Mouse (Mus musculus): ENCODE data around the gene Hist1h4f. TPM values are rescaled to one million over a fixed set of nuclear protein-coding genes. Genes with fewer than 3 reads are reported as not detected.

Gene Hist1h4f
- polyA plus RNA-seq, 1 experiment from 2014 or later, result not detected

- WGBS, result under 1% methylated on average over 17 of the region's 17 CpGs
- Histone ChIP-seq H3K4me1 (ENCODE audit: insufficient read depth, low read depth, low read length) (no peaks in the 10 kb centered on the region), H3K9ac (replicated peaks; ENCODE audit: low read depth) (no peak overlapping the region), H3K27ac (ENCODE audit: low read length) (no peak overlapping the region), H3K9me3 (ENCODE audit: low read length) (no peaks in the 10 kb centered on the region), H3K27me3 (replicated peaks; ENCODE audit: insufficient read depth, low read length) (no peaks in the 10 kb centered on the region), H3K4me3 (ENCODE audit: low read depth, low read length) (peak overlapping the region; percentile 28), H3K4me2 (replicated peaks; ENCODE audit: low read depth, low read length) (peak overlapping the region; percentile 53), H3K36me3 (ENCODE audit: insufficient read depth, low read length) (no peaks in the 10 kb centered on the region)
- peak; percentile 94 for DNase-seq (ENCODE audit: low spot score)
- peak; percentile 41 for ATAC-seq
- TF ChIP-seq EP300 (IDR thresholded peaks at IDR 0.05) (peak; percentile 29; the same call in 1 of the 2 replicates), CTCF (IDR thresholded peaks at IDR 0.05) (no peak)
Observed at GRCm38 (mm10) chr13:23526312-23526711, 25.1 kb downstream of the Hist1h4f start.

DNA sequence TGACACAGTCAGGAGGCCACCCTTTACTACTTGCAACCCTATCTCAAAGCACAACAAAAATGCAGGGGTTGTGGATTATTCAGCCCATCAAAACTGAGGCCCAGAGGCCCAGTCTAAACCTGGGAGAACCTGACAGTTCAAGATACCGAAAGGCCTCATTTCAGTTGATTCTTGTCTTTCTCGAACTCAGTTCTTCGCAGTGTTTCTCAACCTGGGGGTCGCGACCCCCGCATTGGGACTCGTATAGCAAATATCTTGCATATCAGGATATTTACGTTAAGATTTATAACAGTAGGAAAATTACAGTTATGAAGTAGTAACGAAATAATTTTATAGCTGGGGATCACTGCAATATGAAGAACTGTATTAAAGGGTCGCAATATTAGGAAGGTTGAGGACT is 25.5 kb downstream of the Hist1h4f start:
- WGBS, result 4% methylated on average over 10 of the region's 10 CpGs
- no peak overlapping the region for H3K27ac ChIP-seq (ENCODE audit: low read length)
- no peak overlapping the region for H3K9ac ChIP-seq (replicated peaks; ENCODE audit: low read depth)
- DNase-seq (ENCODE audit: low spot score), result no peak
- no peaks in the 10 kb centered on the region for H3K27me3 ChIP-seq (replicated peaks; ENCODE audit: insufficient read depth, low read length)
- no peak for ATAC-seq
- H3K4me3 ChIP-seq (ENCODE audit: low read depth, low read length), result peak overlapping the region; percentile 28
- H3K4me1 ChIP-seq (ENCODE audit: insufficient read depth, low read depth, low read length), result no peaks in the 10 kb centered on the region
- peak overlapping the region; percentile 53 for H3K4me2 ChIP-seq (replicated peaks; ENCODE audit: low read depth, low read length)
- H3K9me3 ChIP-seq (ENCODE audit: low read length), result no peaks in the 10 kb centered on the region
- TF ChIP-seq EP300 (IDR thresholded peaks at IDR 0.05), result no peak
- TF ChIP-seq CTCF (IDR thresholded peaks at IDR 0.05), result no peak
- H3K36me3 ChIP-seq (ENCODE audit: insufficient read depth, low read length), result no peaks in the 10 kb centered on the region

DNA sequence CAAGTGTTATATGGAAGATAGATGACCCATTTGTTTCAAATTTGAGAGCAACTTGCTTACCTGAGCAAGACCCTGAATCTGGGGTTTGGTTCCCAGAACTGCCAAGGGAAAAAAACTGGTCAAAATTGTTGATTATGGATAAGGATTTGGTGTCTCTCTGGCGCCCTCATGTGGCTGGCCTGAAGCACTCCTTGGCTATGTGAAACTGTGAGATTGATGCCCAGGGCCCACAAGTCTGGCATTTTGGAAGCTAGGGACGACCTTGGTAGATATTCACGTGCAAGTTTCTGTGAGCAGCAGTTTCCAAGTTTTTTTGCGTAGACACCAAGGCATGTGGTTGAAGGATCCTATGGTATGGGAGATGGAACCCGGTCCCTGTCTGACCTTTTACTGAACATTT is 26.8 kb downstream of the Hist1h4f start:
- TF ChIP-seq EP300 (IDR thresholded peaks at IDR 0.05), result no peak
- TF ChIP-seq CTCF (IDR thresholded peaks at IDR 0.05), result peak; percentile 92

GRCm38 (mm10) chr13:23523976-23524375 is 27.5 kb downstream of the Hist1h4f start:
- no peak for DNase-seq (ENCODE audit: low spot score)
- WGBS, result 39% methylated on average over 5 of the region's 5 CpGs
- TF ChIP-seq EP300 (IDR thresholded peaks at IDR 0.05), result no peak
- no peak for TF ChIP-seq CTCF (IDR thresholded peaks at IDR 0.05)
- Histone ChIP-seq H3K36me3 (ENCODE audit: insufficient read depth, low read length) (no peaks in the 10 kb centered on the region), H3K9me3 (ENCODE audit: low read length) (no peaks in the 10 kb centered on the region), H3K4me3 (ENCODE audit: low read depth, low read length) (no peak overlapping the region), H3K9ac (replicated peaks; ENCODE audit: low read depth) (no peak overlapping the region), H3K4me1 (ENCODE audit: insufficient read depth, low read depth, low read length) (no peaks in the 10 kb centered on the region), H3K27ac (ENCODE audit: low read length) (no peak overlapping the region), H3K4me2 (replicated peaks; ENCODE audit: low read depth, low read length) (no peak overlapping the region), H3K27me3 (replicated peaks; ENCODE audit: insufficient read depth, low read length) (no peaks in the 10 kb centered on the region)
- no peak for ATAC-seq

More for the DNA sequence above, 26.8 kb downstream of the Hist1h4f start:
- Histone ChIP-seq H3K36me3 (ENCODE audit: insufficient read depth, low read length) (no peaks in the 10 kb centered on the region), H3K27me3 (replicated peaks; ENCODE audit: insufficient read depth, low read length) (no peaks in the 10 kb centered on the region), H3K27ac (ENCODE audit: low read length) (no peak overlapping the region), H3K9me3 (ENCODE audit: low read length) (no peaks in the 10 kb centered on the region), H3K4me1 (ENCODE audit: insufficient read depth, low read depth, low read length) (no peaks in the 10 kb centered on the region), H3K9ac (replicated peaks; ENCODE audit: low read depth) (no peak overlapping the region), H3K4me3 (ENCODE audit: low read depth, low read length) (no peak overlapping the region), H3K4me2 (replicated peaks; ENCODE audit: low read depth, low read length) (no peak overlapping the region)
- ATAC-seq (peak; percentile 27; the same call in 1 of the 2 replicates), DNase-seq (ENCODE audit: low spot score) (peak; percentile 86)
- 11% methylated on average over 5 of the region's 5 CpGs for WGBS

GRCm38 (mm10) chr13:23521703-23522102 is 29.7 kb downstream of the Hist1h4f start:
- Histone ChIP-seq H3K27ac (ENCODE audit: low read length) (no peak overlapping the region), H3K9ac (replicated peaks; ENCODE audit: low read depth) (no peak overlapping the region), H3K4me3 (ENCODE audit: low read depth, low read length) (no peak overlapping the region), H3K9me3 (ENCODE audit: low read length) (no peaks in the 10 kb centered on the region), H3K27me3 (replicated peaks; ENCODE audit: insufficient read depth, low read length) (no peaks in the 10 kb centered on the region), H3K36me3 (ENCODE audit: insufficient read depth, low read length) (no peaks in the 10 kb centered on the region), H3K4me1 (ENCODE audit: insufficient read depth, low read depth, low read length) (no peaks in the 10 kb centered on the region), H3K4me2 (replicated peaks; ENCODE audit: low read depth, low read length) (no peak overlapping the region)
- TF ChIP-seq EP300 (IDR thresholded peaks at IDR 0.05) (no peak), CTCF (IDR thresholded peaks at IDR 0.05) (no peak)
- 2% methylated on average over 14 of the region's 14 CpGs for WGBS
- no peak for ATAC-seq
- peak; percentile 74 for DNase-seq (ENCODE audit: low spot score)

DNA sequence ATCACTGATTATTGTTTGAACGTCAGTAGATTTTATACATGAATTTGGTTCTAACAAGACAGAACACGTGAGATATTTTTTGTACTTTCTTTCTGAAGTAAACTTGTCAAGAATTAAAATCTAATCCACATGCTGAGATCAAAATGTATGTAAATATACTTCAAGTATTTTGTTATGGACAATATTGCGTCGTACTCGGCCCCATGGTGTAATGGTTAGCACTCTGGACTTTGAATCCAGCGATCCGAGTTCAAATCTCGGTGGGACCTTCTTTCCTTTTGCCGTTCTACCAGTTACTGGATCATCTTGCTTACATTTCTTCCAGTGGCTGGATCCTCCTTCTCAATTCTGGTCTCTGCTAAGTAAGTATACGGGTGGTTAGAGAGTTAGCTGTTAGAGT is 32.0 kb downstream of the Hist1h4f start:
- Histone ChIP-seq H3K9me3 (ENCODE audit: low read length) (no peaks in the 10 kb centered on the region), H3K27me3 (replicated peaks; ENCODE audit: insufficient read depth, low read length) (no peaks in the 10 kb centered on the region), H3K4me3 (ENCODE audit: low read depth, low read length) (peak overlapping the region; percentile 52), H3K27ac (ENCODE audit: low read length) (peak overlapping the region; percentile 74), H3K4me1 (ENCODE audit: insufficient read depth, low read depth, low read length) (no peaks in the 10 kb centered on the region), H3K9ac (replicated peaks; ENCODE audit: low read depth) (no peak overlapping the region), H3K36me3 (ENCODE audit: insufficient read depth, low read length) (no peaks in the 10 kb centered on the region), H3K4me2 (replicated peaks; ENCODE audit: low read depth, low read length) (peak overlapping the region; percentile 65)
- TF ChIP-seq CTCF (IDR thresholded peaks at IDR 0.05), result no peak
- TF ChIP-seq EP300 (IDR thresholded peaks at IDR 0.05), result 0 out of 2 replicates have a peak, but pooled peaks have one; percentile 59
- WGBS, result 0% methylated on average over 10 of the region's 10 CpGs
- ATAC-seq, result peak; percentile 51
- DNase-seq (ENCODE audit: low spot score), result peak; percentile 76

- DNase-seq (ENCODE audit: low spot score) (peak; percentile 79), ATAC-seq (peak; percentile 55)
- Histone ChIP-seq H3K36me3 (ENCODE audit: insufficient read depth, low read length) (no peaks in the 10 kb centered on the region), H3K27ac (ENCODE audit: low read length) (peak overlapping the region; percentile 74), H3K4me1 (ENCODE audit: insufficient read depth, low read depth, low read length) (no peaks in the 10 kb centered on the region), H3K4me2 (replicated peaks; ENCODE audit: low read depth, low read length) (peak overlapping the region; percentile 65), H3K27me3 (replicated peaks; ENCODE audit: insufficient read depth, low read length) (no peaks in the 10 kb centered on the region), H3K9me3 (ENCODE audit: low read length) (no peaks in the 10 kb centered on the region), H3K4me3 (ENCODE audit: low read depth, low read length) (peak overlapping the region; percentile 52), H3K9ac (replicated peaks; ENCODE audit: low read depth) (no peak overlapping the region)
- WGBS, result under 1% methylated on average over 6 of the region's 6 CpGs
- no peak; the same call in 1 of the 2 replicates for TF ChIP-seq EP300 (IDR thresholded peaks at IDR 0.05)
- no peak for TF ChIP-seq CTCF (IDR thresholded peaks at IDR 0.05)
Observed at GRCm38 (mm10) chr13:23518885-23519284, 32.6 kb downstream of the Hist1h4f start.

All from lung, postnatal 0 days (tissue).